14 mouse cellular contexts compared by ENCODE assay signal in genomic region chr16:95222026-95222718, GRCm38 (mm10). TPM values are rescaled to one million over a fixed set of nuclear protein-coding genes. Genes with fewer than 3 reads are reported as not detected.
"Had no signal": no experiment of that assay in that cellular context is flagged by ENCODE, and none has a peak within 500 bp of the region (broad histone marks: within the 10 kb centered on the region; RNA-seq: fewer than 3 reads in every experiment).

No protein-coding gene starts in this region.

- DNase-seq: kidney, adult 9 months; kidney, postnatal 10 days; kidney, postnatal 4 days; liver; liver, embryonic 13.5 days; liver, postnatal 0 days; right cerebral cortex, adult 18-20 months; right cerebral cortex, postnatal 25 days; thymus, postnatal 36 days had no signal

- H3K4me3 ChIP-seq: liver, embryonic 13.5 days; megakaryocyte, embryonic 14.5 days had no signal

- H3K4me2 ChIP-seq: liver, embryonic 13.5 days; midbrain, embryonic 11.5 days had no signal

- ATAC-seq: hindbrain, postnatal 0 days; liver, postnatal 0 days; midbrain, embryonic 16.5 days had no signal

- H3K27me3 ChIP-seq: liver, embryonic 13.5 days had no signal

- H3K9ac ChIP-seq: liver, embryonic 13.5 days; liver, postnatal 0 days had no signal

- H3K4me1 ChIP-seq: liver, embryonic 13.5 days had no signal

- H3K27ac ChIP-seq: hindbrain, postnatal 0 days; liver, embryonic 13.5 days; macrophage had no signal

- H3K36me3 ChIP-seq: liver, embryonic 13.5 days had no signal

- H3K9me3 ChIP-seq: liver, embryonic 13.5 days; megakaryocyte, embryonic 14.5 days had no signal

RNA-seq across cellular contexts. Expression of gene Kcnj15, which starts 35.2 kb away (rescaled TPM):
- polyA plus RNA-seq: macrophage had no signal
